Mouse (Mus musculus): Measurements from ENCODE around the gene Ppp1r3d. TPM values are rescaled to one million over a fixed set of nuclear protein-coding genes. Genes with fewer than 3 reads are reported as not detected.

Ppp1r3d gene
- 1.3 and 2.3 TPM in 2 replicates for polyA plus RNA-seq (2014; fragmentation: Nextera tagmentation; extraction: Ambion mirVana)

- peak within 1 kb of the TSS; percentile 98 for H3K4me2 ChIP-seq (replicated peaks; ENCODE audit: low read depth, low read length)
- peaks cover 8% of the 10 kb centered on the region; the same call in 1 of the 2 replicates for H3K4me1 ChIP-seq (replicated peaks; ENCODE audit: control insufficient read depth, insufficient read depth, low read length)
- peak within 1 kb of the TSS; percentile 65 for H3K4me3 ChIP-seq (ENCODE audit: low read depth, low read length)
- peak within 1 kb of the TSS; percentile 63 for H3K9ac ChIP-seq (ENCODE audit: low read depth, low read length)
- under 1% methylated on average over 53 of the region's 74 CpGs for WGBS
- H3K27me3 ChIP-seq (ENCODE audit: control insufficient read depth, insufficient read depth, low read length), result peaks cover 16% of the 10 kb centered on the region
- DNase-seq (ENCODE audit: low spot score) (peak; percentile 71), ATAC-seq (ENCODE audit: low FRiP score) (peak; percentile 90)
- H3K9me3 ChIP-seq (ENCODE audit: control insufficient read depth, low read length), result no peaks in the 10 kb centered on the region
- peak within 1 kb of the TSS; percentile 68 for H3K27ac ChIP-seq (ENCODE audit: low read depth, low read length)
- H3K36me3 ChIP-seq (ENCODE audit: control insufficient read depth, insufficient read depth, low read length), result no peaks in the 10 kb centered on the region
Observed at GRCm38 (mm10) chr2:178414261-178415149, at the start of gene Ppp1r3d, which contains the start of gene Fam217b. Ppp1r3d (minus strand) TSS chr2:178414472. Fam217b (plus strand) TSS chr2:178414524.

GRCm38 (mm10) chr2:178460353-178460752 lies 46.1 kb upstream of the Ppp1r3d start:
- 76% methylated on average over 5 of the region's 5 CpGs for WGBS
- no peak for ATAC-seq (ENCODE audit: low FRiP score)

GRCm38 (mm10) chr2:178457414-178457813 lies 43.1 kb upstream of the Ppp1r3d start:
- no peak overlapping the region for H3K4me3 ChIP-seq (ENCODE audit: low read depth, low read length)
- 88% methylated on average over 6 of the region's 6 CpGs for WGBS
- no peak overlapping the region for H3K4me2 ChIP-seq (replicated peaks; ENCODE audit: low read depth, low read length)
- H3K9me3 ChIP-seq (ENCODE audit: control insufficient read depth, low read length), result no peaks in the 10 kb centered on the region
- H3K4me1 ChIP-seq (replicated peaks; ENCODE audit: control insufficient read depth, insufficient read depth, low read length), result no peaks in the 10 kb centered on the region
- no peak overlapping the region for H3K27ac ChIP-seq (ENCODE audit: low read depth, low read length)
- no peaks in the 10 kb centered on the region for H3K36me3 ChIP-seq (ENCODE audit: control insufficient read depth, insufficient read depth, low read length)
- no peaks in the 10 kb centered on the region for H3K27me3 ChIP-seq (ENCODE audit: control insufficient read depth, insufficient read depth, low read length)
- DNase-seq (ENCODE audit: low spot score) (no peak), ATAC-seq (ENCODE audit: low FRiP score) (no peak)
- H3K9ac ChIP-seq (ENCODE audit: low read depth, low read length), result no peak overlapping the region

More at GRCm38 (mm10) chr2:178460353-178460752, 46.1 kb upstream of the Ppp1r3d start:
- H3K27me3 ChIP-seq (ENCODE audit: control insufficient read depth, insufficient read depth, low read length), result no peaks in the 10 kb centered on the region
- no peak overlapping the region for H3K9ac ChIP-seq (ENCODE audit: low read depth, low read length)
- H3K27ac ChIP-seq (ENCODE audit: low read depth, low read length), result no peak overlapping the region
- no peak for DNase-seq (ENCODE audit: low spot score)
- no peaks in the 10 kb centered on the region for H3K9me3 ChIP-seq (ENCODE audit: control insufficient read depth, low read length)
- H3K36me3 ChIP-seq (ENCODE audit: control insufficient read depth, insufficient read depth, low read length), result no peaks in the 10 kb centered on the region
- H3K4me3 ChIP-seq (ENCODE audit: low read depth, low read length), result no peak overlapping the region
- H3K4me1 ChIP-seq (replicated peaks; ENCODE audit: control insufficient read depth, insufficient read depth, low read length), result no peaks in the 10 kb centered on the region
- no peak overlapping the region for H3K4me2 ChIP-seq (replicated peaks; ENCODE audit: low read depth, low read length)

GRCm38 (mm10) chr2:178454664-178455516 lies 40.6 kb upstream of the Ppp1r3d start:
- no peaks in the 10 kb centered on the region for H3K27me3 ChIP-seq (ENCODE audit: control insufficient read depth, insufficient read depth, low read length)
- 61% methylated on average over 17 of the region's 17 CpGs for whole genome bisulfite sequencing
- H3K36me3 ChIP-seq (ENCODE audit: control insufficient read depth, insufficient read depth, low read length), result no peaks in the 10 kb centered on the region
- H3K4me3 ChIP-seq (ENCODE audit: low read depth, low read length), result no peak overlapping the region
- DNase-seq (ENCODE audit: low spot score) (peak; percentile 25), ATAC-seq (ENCODE audit: low FRiP score) (peak; percentile 61)
- no peaks in the 10 kb centered on the region for H3K9me3 ChIP-seq (ENCODE audit: control insufficient read depth, low read length)
- no peaks in the 10 kb centered on the region for H3K4me1 ChIP-seq (replicated peaks; ENCODE audit: control insufficient read depth, insufficient read depth, low read length)
- no peak overlapping the region for H3K9ac ChIP-seq (ENCODE audit: low read depth, low read length)
- H3K27ac ChIP-seq (ENCODE audit: low read depth, low read length), result peak overlapping the region; percentile 10; the same call in 1 of the 2 replicates
- no peak overlapping the region for H3K4me2 ChIP-seq (replicated peaks; ENCODE audit: low read depth, low read length)

DNA sequence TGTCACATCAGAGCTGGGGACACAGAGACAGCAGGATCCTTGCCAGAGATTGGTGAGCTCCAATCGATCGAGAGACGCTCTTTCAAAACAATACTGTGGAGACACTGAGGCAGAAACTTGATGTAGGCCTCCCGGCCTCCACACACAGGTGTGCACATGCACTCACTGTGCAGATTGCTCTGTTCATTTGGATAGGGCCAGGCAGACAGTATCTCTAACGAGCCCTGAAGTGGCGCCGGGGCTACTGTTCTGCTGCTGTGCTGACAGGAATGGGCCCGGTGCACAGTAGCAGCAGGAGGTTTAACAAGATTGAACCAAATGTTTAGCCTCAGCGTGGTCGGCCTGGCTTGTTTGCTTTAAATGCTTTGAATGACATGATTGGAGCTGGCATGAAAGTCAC lies 36.7 kb upstream of the Ppp1r3d start:
- 65% methylated on average over 10 of the region's 10 CpGs for whole genome bisulfite sequencing
- no peak for ATAC-seq (ENCODE audit: low FRiP score)

DNA sequence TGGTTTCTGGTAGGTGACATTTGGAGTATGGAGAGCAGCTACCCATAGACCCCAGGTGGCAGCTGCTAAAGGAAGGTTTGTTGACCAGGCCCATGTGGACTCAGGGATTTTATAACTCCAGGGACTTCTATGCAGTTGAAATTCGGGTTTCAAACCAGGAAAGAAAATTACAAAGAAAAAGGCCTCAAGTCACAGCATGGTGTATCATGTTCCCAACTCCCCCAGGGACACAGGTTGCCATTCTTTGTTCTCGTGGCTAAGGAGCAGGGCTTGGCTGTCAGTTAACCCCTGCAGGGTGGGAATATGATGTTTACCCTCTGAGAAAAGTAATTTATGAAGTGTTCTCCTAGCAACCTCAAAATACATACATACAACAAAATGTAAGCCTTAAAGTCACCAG lies 36.0 kb upstream of the Ppp1r3d start:
- DNase-seq (ENCODE audit: low spot score), result no peak
- Histone ChIP-seq H3K4me1 (replicated peaks; ENCODE audit: control insufficient read depth, insufficient read depth, low read length) (no peaks in the 10 kb centered on the region), H3K4me2 (replicated peaks; ENCODE audit: low read depth, low read length) (no peak overlapping the region), H3K27me3 (ENCODE audit: control insufficient read depth, insufficient read depth, low read length) (no peaks in the 10 kb centered on the region), H3K36me3 (ENCODE audit: control insufficient read depth, insufficient read depth, low read length) (no peaks in the 10 kb centered on the region), H3K4me3 (ENCODE audit: low read depth, low read length) (no peak overlapping the region), H3K9ac (ENCODE audit: low read depth, low read length) (no peak overlapping the region), H3K9me3 (ENCODE audit: control insufficient read depth, low read length) (no peaks in the 10 kb centered on the region), H3K27ac (ENCODE audit: low read depth, low read length) (no peak overlapping the region)
- WGBS, result 17% methylated on average over 2 of the region's 2 CpGs
- no peak for ATAC-seq (ENCODE audit: low FRiP score)

More for the DNA sequence above, 36.7 kb upstream of the Ppp1r3d start:
- DNase-seq (ENCODE audit: low spot score), result no peak
- no peak overlapping the region for H3K4me3 ChIP-seq (ENCODE audit: low read depth, low read length)
- H3K4me2 ChIP-seq (replicated peaks; ENCODE audit: low read depth, low read length), result no peak overlapping the region
- H3K27ac ChIP-seq (ENCODE audit: low read depth, low read length), result no peak overlapping the region
- no peaks in the 10 kb centered on the region for H3K4me1 ChIP-seq (replicated peaks; ENCODE audit: control insufficient read depth, insufficient read depth, low read length)
- no peaks in the 10 kb centered on the region for H3K27me3 ChIP-seq (ENCODE audit: control insufficient read depth, insufficient read depth, low read length)
- no peak overlapping the region for H3K9ac ChIP-seq (ENCODE audit: low read depth, low read length)
- H3K9me3 ChIP-seq (ENCODE audit: control insufficient read depth, low read length), result no peaks in the 10 kb centered on the region
- H3K36me3 ChIP-seq (ENCODE audit: control insufficient read depth, insufficient read depth, low read length), result no peaks in the 10 kb centered on the region

DNA sequence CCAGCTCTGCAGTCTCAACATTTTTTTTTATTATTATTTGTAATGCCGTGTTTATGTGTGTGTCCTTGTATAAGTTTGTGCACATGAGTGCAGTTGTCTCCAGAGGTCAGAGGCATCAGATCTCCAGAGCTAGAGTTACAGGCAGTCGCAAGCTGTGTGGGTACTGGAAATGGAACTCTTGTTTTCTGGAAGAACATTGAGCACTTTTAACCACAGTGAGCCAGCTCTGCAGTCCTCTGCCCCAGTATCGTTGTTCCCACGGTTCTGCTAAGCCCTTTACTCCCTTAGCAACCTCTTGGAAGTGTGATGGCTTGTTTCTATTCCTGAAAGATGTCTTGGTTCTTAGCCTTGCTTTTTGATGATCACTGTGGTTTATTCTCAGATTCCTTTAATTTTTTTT lies 35.1 kb upstream of the Ppp1r3d start:
- Histone ChIP-seq H3K4me3 (ENCODE audit: low read depth, low read length) (no peak overlapping the region), H3K36me3 (ENCODE audit: control insufficient read depth, insufficient read depth, low read length) (no peaks in the 10 kb centered on the region), H3K4me1 (replicated peaks; ENCODE audit: control insufficient read depth, insufficient read depth, low read length) (no peaks in the 10 kb centered on the region), H3K27me3 (ENCODE audit: control insufficient read depth, insufficient read depth, low read length) (no peaks in the 10 kb centered on the region), H3K9ac (ENCODE audit: low read depth, low read length) (no peak overlapping the region), H3K9me3 (ENCODE audit: control insufficient read depth, low read length) (no peaks in the 10 kb centered on the region), H3K27ac (ENCODE audit: low read depth, low read length) (no peak overlapping the region), H3K4me2 (replicated peaks; ENCODE audit: low read depth, low read length) (no peak overlapping the region)
- DNase-seq (ENCODE audit: low spot score), result no peak
- 88% methylated on average over 4 of the region's 4 CpGs for WGBS
- no peak for ATAC-seq (ENCODE audit: low FRiP score)

GRCm38 (mm10) chr2:178437311-178437710 lies 23.0 kb upstream of the Ppp1r3d start:
- WGBS, result 63% methylated on average over 9 of the region's 9 CpGs
- Histone ChIP-seq H3K27ac (ENCODE audit: low read depth, low read length) (no peak overlapping the region), H3K36me3 (ENCODE audit: control insufficient read depth, insufficient read depth, low read length) (no peaks in the 10 kb centered on the region), H3K9me3 (ENCODE audit: control insufficient read depth, low read length) (no peaks in the 10 kb centered on the region), H3K27me3 (ENCODE audit: control insufficient read depth, insufficient read depth, low read length) (no peaks in the 10 kb centered on the region), H3K4me1 (replicated peaks; ENCODE audit: control insufficient read depth, insufficient read depth, low read length) (no peaks in the 10 kb centered on the region), H3K9ac (ENCODE audit: low read depth, low read length) (no peak overlapping the region), H3K4me2 (replicated peaks; ENCODE audit: low read depth, low read length) (no peak overlapping the region), H3K4me3 (ENCODE audit: low read depth, low read length) (no peak overlapping the region)
- DNase-seq (ENCODE audit: low spot score), result no peak
- no peak for ATAC-seq (ENCODE audit: low FRiP score)

Data from hindbrain, embryonic 11.5 days (tissue).